Mouse (Mus musculus) embryonic facial prominence, embryonic 11.5 days (tissue): Measurements from ENCODE around the gene Ssh2. TPM values are rescaled to one million over a fixed set of nuclear protein-coding genes. Genes with fewer than 3 reads are reported as not detected.

Experiments used
- ATAC-seq: fragments of 200-750 bp; cut with Nextera tagmentation; replicated peaks from 2 replicates; pipeline ENCODE4 v1.8.0; 2017; ENCODE audit warnings: low read depth; ENCODE audit not compliant: insufficient number of reproducible peaks, low FRiP score, low TSS enrichment
- DNase-seq: peaks from one replicate; pipeline ENCODE4 v3.0.0-alpha.2; 2015; ENCODE audit warnings: low spot score
- H3K27ac ChIP-seq: fragments of 300-500 bp; sonication (generic); replicated peaks from 2 replicates; pipeline ENCODE4 v1.5.1; 2014; ENCODE audit warnings: mild to moderate bottlenecking, low read depth, low read length, control low read depth
- H3K27me3 ChIP-seq: fragments of 300-500 bp; sonication (generic); 2 replicates; pipeline ENCODE4 v1.6.1; 2014; ENCODE audit warnings: mild to moderate bottlenecking, low read length, moderate library complexity, mixed read lengths; ENCODE audit not compliant: control insufficient read depth, insufficient read depth
- H3K36me3 ChIP-seq: fragments of 300-500 bp; sonication (generic); replicated peaks from 2 replicates; pipeline ENCODE4 v1.6.1; 2014; ENCODE audit warnings: low read depth, mild to moderate bottlenecking, low read length, moderate library complexity, mixed read lengths; ENCODE audit not compliant: control insufficient read depth, insufficient read depth
- H3K4me1 ChIP-seq: fragments of 300-500 bp; sonication (generic); 2 replicates; pipeline ENCODE4 v1.6.1; 2014; ENCODE audit warnings: low read length, mixed read lengths; ENCODE audit not compliant: control insufficient read depth, insufficient read depth
- H3K4me2 ChIP-seq: fragments of 300-500 bp; sonication (generic); 2 replicates; pipeline ENCODE4 v1.6.1; 2014; ENCODE audit warnings: low read depth, mild to moderate bottlenecking, control low read depth, low read length, moderate library complexity
- H3K4me3 ChIP-seq: fragments of 300-500 bp; sonication (generic); 2 replicates; pipeline ENCODE4 v1.5.1; 2014; ENCODE audit warnings: low read depth, low read length, control low read depth
- H3K9ac ChIP-seq: fragments of 300-500 bp; sonication (generic); replicated peaks from 2 replicates; pipeline ENCODE4 v1.6.1; 2014; ENCODE audit warnings: mild to moderate bottlenecking, control low read depth, low read length
- H3K9me3 ChIP-seq: fragments of 300-500 bp; sonication (generic); replicated peaks from 2 replicates; pipeline ENCODE4 v1.6.1; 2016; ENCODE audit warnings: mild to moderate bottlenecking, low read length, inconsistent platforms, mixed read lengths; ENCODE audit not compliant: control insufficient read depth
- WGBS: fragments of 180-500 bp; shearing (Covaris S2); extraction: QIAGEN DNeasy Blood & Tissue Kit; methylation state at CpG from one replicate; pipeline ENCODE4 v1.1.7; 2014; 5-methylcytosine and 5-hydroxymethylcytosine counted together
- polyA plus RNA-seq: library from polyadenylated mRNA; unstranded; fragments of >200 nt; fragmentation: Nextera tagmentation; extraction: Ambion mirVana; gene quantifications from 2 replicates; pipeline ENCODE4 v1.2.1, GENCODE M21; 2014

The Ssh2 gene
- polyA plus RNA-seq, result 8.5 and 10.0 TPM in 2 replicates

DNA sequence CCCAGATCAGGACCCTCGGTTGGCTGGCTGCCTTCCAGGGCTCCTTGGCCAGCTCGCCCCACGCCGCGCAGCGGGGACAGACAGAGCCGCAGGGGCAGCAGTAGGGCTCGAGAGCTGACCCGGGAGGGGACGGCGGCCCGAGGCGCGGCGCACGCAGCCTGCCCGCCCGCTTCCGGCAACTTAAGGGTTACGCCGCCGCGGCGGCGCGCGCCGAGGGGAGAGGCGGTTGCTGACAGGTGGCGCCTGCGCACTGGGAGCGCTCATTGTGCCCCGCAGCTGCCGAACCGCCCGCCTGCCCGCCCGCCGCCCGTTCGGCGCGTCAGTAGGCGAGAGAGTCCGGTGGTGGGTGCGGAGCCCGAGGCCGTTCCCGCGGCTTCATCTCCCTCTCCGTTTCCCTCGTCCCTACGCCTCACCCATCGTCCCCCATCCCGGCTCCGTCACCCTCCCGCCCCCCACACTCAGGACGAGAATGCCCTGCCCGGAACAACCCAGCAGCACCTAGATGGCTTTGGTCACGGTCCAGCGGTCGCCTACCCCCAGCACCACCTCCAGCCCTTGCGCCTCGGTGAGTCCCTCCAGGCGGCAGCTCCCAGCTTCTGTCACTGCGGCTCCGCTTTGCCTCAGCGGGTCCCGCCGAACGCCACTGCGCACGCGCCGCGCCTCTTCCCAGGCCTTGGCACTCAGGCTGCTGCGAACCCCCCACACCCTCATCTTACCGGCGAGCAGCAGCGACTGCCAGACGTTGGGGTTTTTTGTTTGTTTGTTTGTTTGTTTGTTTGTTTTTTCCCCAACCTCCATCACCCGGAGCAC lies at the start of gene Ssh2:
Gene Ssh2, plus strand, starts transcription at position 337 of the 810 bp plus-strand sequence.
- Histone ChIP-seq H3K9me3 (no peaks in the 10 kb centered on the region), H3K27me3 (no peaks in the 10 kb centered on the region), H3K27ac (peak within 1 kb of the TSS; percentile 86), H3K4me1 (no peaks in the 10 kb centered on the region), H3K4me2 (peak within 1 kb of the TSS; percentile 73), H3K36me3 (no peaks in the 10 kb centered on the region), H3K4me3 (peak within 1 kb of the TSS; percentile 90), H3K9ac (peak within 1 kb of the TSS; percentile 86)
- DNase-seq (peak; percentile 93), ATAC-seq (peak; percentile 81)
- WGBS, result 0% methylated on average over 67 of the region's 82 CpGs

DNA sequence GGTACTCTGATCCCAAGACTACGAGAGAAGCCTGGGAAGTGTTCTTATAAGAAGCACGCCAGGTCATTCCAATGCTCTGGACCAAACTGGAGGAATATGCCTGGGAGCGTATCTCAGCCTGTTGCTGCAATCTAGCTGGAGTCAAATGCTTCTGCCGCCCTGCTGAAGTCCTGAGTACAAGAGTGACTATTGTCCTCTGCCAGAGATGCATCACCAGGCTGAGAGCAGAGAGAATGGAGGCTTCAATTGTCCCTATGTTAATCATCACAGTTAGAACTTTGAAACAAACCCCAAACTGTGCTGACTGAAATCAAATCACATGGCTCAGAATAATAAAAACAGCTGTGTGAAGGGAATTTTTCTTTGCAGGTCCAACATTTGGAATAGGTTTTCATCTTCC lies 42.4 kb upstream of the Ssh2 start:
- no peak for DNase-seq
- Histone ChIP-seq H3K27me3 (no peaks in the 10 kb centered on the region), H3K4me2 (no peak overlapping the region), H3K36me3 (no peaks in the 10 kb centered on the region), H3K27ac (no peak overlapping the region), H3K9me3 (no peaks in the 10 kb centered on the region), H3K4me3 (no peak overlapping the region), H3K9ac (no peak overlapping the region), H3K4me1 (no peaks in the 10 kb centered on the region)
- 50% methylated on average over 4 of the region's 4 CpGs for WGBS
- ATAC-seq, result no peak

DNA sequence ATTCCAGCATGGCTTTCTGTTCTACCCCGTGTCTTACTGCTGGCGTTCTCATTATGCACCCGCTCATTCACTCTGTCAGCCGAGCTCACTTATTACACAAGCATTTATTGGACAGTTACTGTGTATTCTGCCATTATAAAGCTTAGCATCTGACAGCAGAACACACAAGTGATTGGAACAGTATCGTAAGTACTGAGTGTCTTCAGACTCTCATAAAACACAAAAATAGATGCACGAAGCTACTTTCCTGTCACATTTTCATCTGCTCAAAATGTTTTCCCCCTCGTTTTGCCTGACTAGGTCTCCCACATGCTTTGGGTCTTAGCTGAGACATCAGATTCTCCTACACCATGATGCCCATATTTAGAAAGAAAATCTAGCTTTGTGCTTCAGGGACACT lies 41.6 kb upstream of the Ssh2 start:
- H3K36me3 ChIP-seq, result no peaks in the 10 kb centered on the region
- H3K4me3 ChIP-seq, result no peak overlapping the region
- H3K4me1 ChIP-seq, result no peaks in the 10 kb centered on the region
- no peaks in the 10 kb centered on the region for H3K27me3 ChIP-seq
- H3K9me3 ChIP-seq, result no peaks in the 10 kb centered on the region
- 76% methylated on average over 7 of the region's 7 CpGs for WGBS
- DNase-seq (no peak), ATAC-seq (no peak)
- no peak overlapping the region for H3K27ac ChIP-seq
- no peak overlapping the region for H3K9ac ChIP-seq
- H3K4me2 ChIP-seq, result no peak overlapping the region

DNA sequence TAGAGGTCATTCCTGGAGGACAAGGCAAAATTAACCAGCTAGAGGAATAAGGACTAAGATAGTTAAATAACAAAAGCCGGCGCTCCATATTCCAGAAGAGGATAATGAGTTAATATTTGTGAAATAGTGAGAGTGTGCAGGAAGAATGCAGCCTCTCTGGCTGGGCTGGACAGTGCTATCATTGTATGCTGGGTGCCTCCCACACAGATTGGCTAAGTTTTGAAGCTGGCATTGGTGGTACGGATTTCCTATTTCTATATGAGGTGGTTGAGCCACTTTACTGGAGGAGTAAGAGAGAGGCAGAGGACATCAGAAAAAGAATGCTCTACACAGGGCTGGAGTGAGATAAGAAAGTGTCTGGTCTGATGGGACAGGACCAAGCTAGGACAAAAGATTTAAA lies 36.3 kb upstream of the Ssh2 start:
- no peak for ATAC-seq
- H3K27ac ChIP-seq, result no peak overlapping the region
- WGBS, result 74% methylated on average over 3 of the region's 3 CpGs

DNA sequence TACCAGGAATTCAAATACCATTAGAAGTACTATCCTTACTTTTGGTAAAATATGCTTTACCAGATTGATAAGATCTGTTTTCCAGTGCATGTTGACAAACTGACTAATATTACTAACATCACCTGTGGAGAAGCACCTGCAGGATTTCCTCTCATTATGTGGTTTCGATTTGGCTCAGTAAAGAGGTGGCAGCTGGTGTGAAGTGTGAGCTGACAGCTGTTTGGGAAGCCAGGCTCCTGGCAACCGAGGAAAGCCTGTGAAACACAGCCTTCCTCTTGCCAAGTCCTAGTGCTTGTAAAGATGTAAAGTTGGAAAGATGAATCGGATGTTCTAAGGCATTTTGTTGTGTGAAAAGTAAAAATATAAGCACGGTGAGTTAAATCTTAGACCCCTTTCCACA lies 35.2 kb upstream of the Ssh2 start:
- Histone ChIP-seq H3K36me3 (no peaks in the 10 kb centered on the region), H3K27me3 (no peaks in the 10 kb centered on the region), H3K9ac (no peak overlapping the region), H3K4me2 (no peak overlapping the region), H3K4me1 (no peaks in the 10 kb centered on the region), H3K27ac (no peak overlapping the region), H3K4me3 (no peak overlapping the region), H3K9me3 (no peaks in the 10 kb centered on the region)
- DNase-seq (no peak), ATAC-seq (no peak)
- 67% methylated on average over 4 of the region's 4 CpGs for WGBS

More for the DNA sequence above, 36.3 kb upstream of the Ssh2 start:
- no peaks in the 10 kb centered on the region for H3K36me3 ChIP-seq
- no peaks in the 10 kb centered on the region for H3K4me1 ChIP-seq
- no peak for DNase-seq
- no peak overlapping the region for H3K9ac ChIP-seq
- H3K9me3 ChIP-seq, result no peaks in the 10 kb centered on the region
- no peaks in the 10 kb centered on the region for H3K27me3 ChIP-seq
- H3K4me3 ChIP-seq, result no peak overlapping the region
- H3K4me2 ChIP-seq, result no peak overlapping the region

DNA sequence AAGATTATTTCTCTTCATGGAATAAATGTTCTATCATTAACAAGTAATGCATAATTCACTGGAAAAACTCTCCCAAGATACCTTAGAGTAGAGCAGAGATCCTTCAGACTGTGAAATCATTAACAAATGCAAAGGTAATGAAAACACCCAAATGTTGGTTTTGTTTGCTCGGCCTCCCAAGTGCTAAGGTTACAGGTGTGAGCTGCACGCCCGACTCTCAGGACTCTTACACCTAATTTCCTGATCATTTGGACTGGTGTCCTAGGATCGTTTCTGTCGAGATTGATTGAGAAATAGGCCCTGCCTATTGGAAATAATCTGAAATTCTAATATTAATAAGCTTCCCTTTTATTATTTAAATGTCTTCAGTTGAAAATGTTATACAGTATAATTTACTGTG lies 34.6 kb upstream of the Ssh2 start:
- H3K9me3 ChIP-seq, result no peaks in the 10 kb centered on the region
- no peaks in the 10 kb centered on the region for H3K4me1 ChIP-seq
- H3K4me2 ChIP-seq, result no peak overlapping the region
- WGBS, result 72% methylated on average over 5 of the region's 5 CpGs
- no peak overlapping the region for H3K4me3 ChIP-seq
- H3K27ac ChIP-seq, result no peak overlapping the region
- H3K27me3 ChIP-seq, result no peaks in the 10 kb centered on the region
- DNase-seq (no peak), ATAC-seq (no peak)
- no peak overlapping the region for H3K9ac ChIP-seq
- H3K36me3 ChIP-seq, result no peaks in the 10 kb centered on the region

DNA sequence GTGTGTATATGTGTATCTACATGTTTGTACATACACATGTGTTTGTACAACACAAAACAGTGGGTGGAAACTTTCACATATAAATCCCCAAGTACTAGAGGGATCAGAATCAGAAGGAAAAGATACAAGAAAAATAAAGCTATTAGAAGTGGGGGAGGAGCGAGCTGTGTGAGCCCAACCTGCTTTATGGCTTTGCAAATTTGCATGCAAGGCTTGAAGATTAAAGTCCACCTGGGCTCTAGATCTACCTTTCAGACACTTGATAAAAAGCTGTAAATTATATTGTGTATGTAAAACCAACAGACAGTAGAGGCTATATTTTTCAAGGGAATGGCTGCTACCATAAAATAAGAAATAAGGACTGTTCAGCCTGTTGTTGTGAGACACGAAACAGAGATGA lies 34.0 kb upstream of the Ssh2 start:
- Histone ChIP-seq H3K4me2 (no peak overlapping the region), H3K4me1 (no peaks in the 10 kb centered on the region), H3K27ac (no peak overlapping the region), H3K27me3 (no peaks in the 10 kb centered on the region), H3K4me3 (no peak overlapping the region), H3K36me3 (no peaks in the 10 kb centered on the region), H3K9ac (no peak overlapping the region), H3K9me3 (no peaks in the 10 kb centered on the region)
- WGBS, result 78% methylated on average over 2 of the region's 2 CpGs
- DNase-seq, result no peak
- no peak for ATAC-seq

DNA sequence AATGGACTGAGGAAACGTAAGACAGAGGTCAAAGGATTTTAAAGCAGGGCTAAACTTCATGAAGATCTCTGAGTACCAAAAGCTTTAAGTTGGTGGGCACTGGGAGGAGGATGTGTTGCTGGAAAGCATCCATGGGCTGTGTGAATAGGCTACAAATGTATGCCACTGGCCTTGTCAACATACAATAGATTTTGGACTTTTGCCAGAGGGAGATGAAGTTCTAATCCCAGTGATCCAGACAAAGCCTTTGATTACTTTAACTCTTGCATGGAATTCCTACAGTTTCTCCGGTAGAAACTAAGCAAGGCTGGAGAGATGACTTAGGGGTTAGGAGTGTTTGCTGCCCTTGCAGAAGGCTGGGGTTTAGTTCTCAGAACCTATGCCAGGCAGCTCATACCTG lies 33.5 kb upstream of the Ssh2 start:
- Histone ChIP-seq H3K4me1 (no peaks in the 10 kb centered on the region), H3K36me3 (no peaks in the 10 kb centered on the region), H3K4me3 (no peak overlapping the region), H3K9ac (no peak overlapping the region), H3K27me3 (no peaks in the 10 kb centered on the region), H3K9me3 (no peaks in the 10 kb centered on the region), H3K27ac (no peak overlapping the region), H3K4me2 (no peak overlapping the region)
- WGBS, result 47% methylated on average over 2 of the region's 2 CpGs
- ATAC-seq (no peak), DNase-seq (no peak)
